Mouse (Mus musculus): ENCODE measurements around the gene Pklr. TPM values are rescaled to one million over a fixed set of nuclear protein-coding genes. Genes with fewer than 3 reads are reported as not detected.

The Pklr gene
- total and polyA plus RNA-seq, 2 experiments = 91.1 to 512 TPM

DNA sequence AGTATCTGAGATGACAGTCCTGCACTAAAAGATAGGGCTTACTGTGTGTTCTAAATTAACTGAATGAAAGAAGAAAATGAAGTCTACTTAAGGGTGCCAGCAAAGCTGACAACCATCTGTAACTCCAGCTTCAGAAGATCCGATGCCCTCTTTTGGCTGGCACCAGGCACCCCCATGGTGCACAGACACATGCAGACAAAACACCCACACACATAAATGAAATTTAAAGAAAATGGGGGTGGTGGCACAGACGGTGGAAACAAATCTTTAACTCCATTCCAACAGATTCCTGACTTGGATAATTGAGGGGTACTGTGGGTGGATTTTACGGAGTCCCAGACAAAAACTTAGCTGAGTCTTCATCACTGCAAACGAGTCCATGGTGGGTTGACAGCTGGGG, 4.1 kb upstream of the Pklr start:
- Histone ChIP-seq H3K36me3 (ENCODE audit: control insufficient read depth, insufficient read depth, low read length) (no peaks in the 10 kb centered on the region), H3K4me3 (ENCODE audit: insufficient read depth, low read depth, low read length) (no peak overlapping the region), H3K27ac (replicated peaks; ENCODE audit: insufficient read depth, low read depth, low read length) (no peak overlapping the region), H3K27me3 (ENCODE audit: control insufficient read depth, insufficient read depth, low read length) (no peaks in the 10 kb centered on the region), H3K4me1 (ENCODE audit: control insufficient read depth, insufficient read depth, low read length) (peaks cover 18% of the 10 kb centered on the region), H3K79me2 (ENCODE audit: control insufficient read depth, insufficient read depth, low read length) (no peaks in the 10 kb centered on the region), H3K9ac (ENCODE audit: low read depth, low read length) (no peak overlapping the region)
- 65% methylated on average over 4 of the region's 4 CpGs for WGBS
- TF ChIP-seq POLR2A (IDR thresholded peaks at IDR 0.05; ENCODE audit: extremely low read depth, insufficient read depth, low read length) (no peak), CTCF (IDR thresholded peaks at IDR 0.05; ENCODE audit: low read depth, low read length) (no peak)
- no peak for DNase-seq (ENCODE audit: extremely low read depth, low read depth, low spot score)

DNA sequence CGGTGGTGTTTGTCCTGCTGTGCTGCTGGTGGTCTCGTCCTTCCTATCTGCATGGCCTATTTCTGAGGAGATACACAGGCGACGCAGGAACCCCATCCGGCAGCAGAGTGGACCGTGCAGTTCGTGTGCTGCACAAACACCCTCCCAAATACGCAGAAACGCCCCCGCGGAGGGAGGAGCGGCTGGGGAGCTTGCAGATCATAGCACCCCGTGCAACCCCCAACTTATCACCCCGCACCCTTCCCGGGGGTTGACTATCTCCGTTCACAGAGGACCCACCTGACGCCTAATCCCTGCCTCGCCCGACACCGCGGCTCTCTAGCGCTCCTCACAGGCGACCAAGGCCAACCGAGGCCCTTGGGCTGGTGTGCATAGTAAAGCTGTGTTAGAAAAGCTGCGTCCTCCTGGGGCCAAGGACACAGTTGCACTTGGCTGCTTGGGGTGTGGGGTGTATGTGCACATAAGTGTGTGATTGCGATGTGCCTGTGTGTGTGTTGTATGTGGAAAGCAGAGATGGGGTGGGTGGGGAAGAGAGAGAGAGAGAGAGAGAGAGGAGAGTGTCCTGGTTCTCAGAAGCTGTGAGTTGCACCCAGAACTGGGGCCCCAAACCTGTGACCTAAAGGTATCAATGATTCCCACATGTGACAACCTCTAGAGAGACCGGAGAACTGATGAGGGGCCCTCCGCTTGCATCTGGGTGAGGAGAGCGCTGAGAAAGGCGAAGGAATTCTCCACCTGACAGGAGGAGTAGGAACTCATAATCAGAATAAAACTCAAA, 3.5 kb upstream of the Pklr start:
- H3K4me1 ChIP-seq (ENCODE audit: control insufficient read depth, insufficient read depth, low read length) = peaks cover 19% of the 10 kb centered on the region
- no peaks in the 10 kb centered on the region for H3K27me3 ChIP-seq (ENCODE audit: control insufficient read depth, insufficient read depth, low read length)
- H3K4me3 ChIP-seq (ENCODE audit: insufficient read depth, low read depth, low read length) = peak overlapping the region; percentile 10; the same call in 1 of the 2 replicates
- no peak for DNase-seq (ENCODE audit: extremely low read depth, low read depth, low spot score)
- peak overlapping the region; percentile 73; the same call in 1 of the 2 replicates for H3K27ac ChIP-seq (replicated peaks; ENCODE audit: insufficient read depth, low read depth, low read length)
- H3K36me3 ChIP-seq (ENCODE audit: control insufficient read depth, insufficient read depth, low read length) = no peaks in the 10 kb centered on the region
- TF ChIP-seq CTCF (IDR thresholded peaks at IDR 0.05; ENCODE audit: low read depth, low read length) (peak; percentile 77), POLR2A (IDR thresholded peaks at IDR 0.05; ENCODE audit: extremely low read depth, insufficient read depth, low read length) (no peak)
- H3K9ac ChIP-seq (ENCODE audit: low read depth, low read length) = peak overlapping the region; percentile 51
- 16% methylated on average over 30 of the region's 30 CpGs for WGBS
- H3K79me2 ChIP-seq (ENCODE audit: control insufficient read depth, insufficient read depth, low read length) = 0 out of 2 replicates have a peak, but pooled peaks cover 4% of the 10 kb centered on the region

DNA sequence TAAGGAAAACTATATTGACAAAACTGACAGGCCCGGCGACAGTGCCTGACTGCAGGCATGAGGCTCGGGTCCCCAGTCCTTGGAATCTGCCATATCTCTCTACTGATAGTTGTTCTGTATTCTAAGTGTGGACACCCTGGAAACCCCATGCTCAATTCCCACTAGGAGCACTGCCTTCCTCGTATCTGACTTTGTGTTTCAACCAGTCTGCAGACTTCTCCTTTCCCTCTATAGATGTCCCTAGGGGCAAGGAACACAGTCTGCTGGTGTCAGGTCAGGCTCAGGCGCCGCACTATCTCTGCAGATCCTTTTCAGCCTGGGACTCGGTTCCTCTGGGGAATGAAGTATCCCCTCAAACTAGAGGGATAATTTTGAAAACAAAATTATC, 2.9 kb upstream of the Pklr start:
- H3K4me1 ChIP-seq (ENCODE audit: control insufficient read depth, insufficient read depth, low read length) = peaks cover 20% of the 10 kb centered on the region
- peak overlapping the region; percentile 5; the same call in 1 of the 2 replicates for H3K9ac ChIP-seq (ENCODE audit: low read depth, low read length)
- H3K4me3 ChIP-seq (ENCODE audit: insufficient read depth, low read depth, low read length) = no peak overlapping the region
- TF ChIP-seq CTCF (IDR thresholded peaks at IDR 0.05; ENCODE audit: low read depth, low read length) = no peak
- no peak for TF ChIP-seq POLR2A (IDR thresholded peaks at IDR 0.05; ENCODE audit: extremely low read depth, insufficient read depth, low read length)
- H3K79me2 ChIP-seq (ENCODE audit: control insufficient read depth, insufficient read depth, low read length) = 0 out of 2 replicates have a peak, but pooled peaks cover 4% of the 10 kb centered on the region
- peak overlapping the region; percentile 73 for H3K27ac ChIP-seq (replicated peaks; ENCODE audit: insufficient read depth, low read depth, low read length)
- H3K27me3 ChIP-seq (ENCODE audit: control insufficient read depth, insufficient read depth, low read length) = no peaks in the 10 kb centered on the region
- no peaks in the 10 kb centered on the region for H3K36me3 ChIP-seq (ENCODE audit: control insufficient read depth, insufficient read depth, low read length)
- WGBS = 56% methylated on average over 7 of the region's 7 CpGs
- no peak for DNase-seq (ENCODE audit: extremely low read depth, low read depth, low spot score)

DNA sequence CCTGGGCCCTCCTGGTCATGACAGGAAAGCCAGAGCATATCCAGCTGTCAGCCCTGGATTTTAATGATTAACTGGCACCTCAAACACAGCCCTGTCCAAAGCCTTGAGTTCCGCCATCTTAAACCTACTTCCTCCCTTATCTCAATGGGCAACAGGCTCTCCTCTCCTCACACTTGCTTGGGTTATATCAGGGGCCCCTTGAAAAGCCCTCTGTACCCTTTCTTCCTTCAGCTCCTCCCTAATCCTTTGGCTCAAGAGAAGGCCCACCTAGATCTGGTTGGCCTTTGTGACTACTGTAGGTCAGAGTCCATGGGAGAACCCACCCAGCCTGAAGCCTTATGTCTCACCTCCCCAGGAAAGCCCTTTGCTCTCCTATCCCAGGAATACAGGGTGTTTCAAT, 2.2 kb upstream of the Pklr start:
- 15% methylated on average over 1 of the region's 1 CpGs for WGBS
- Histone ChIP-seq H3K36me3 (ENCODE audit: control insufficient read depth, insufficient read depth, low read length) (no peaks in the 10 kb centered on the region), H3K4me3 (ENCODE audit: insufficient read depth, low read depth, low read length) (no peak overlapping the region), H3K27ac (replicated peaks; ENCODE audit: insufficient read depth, low read depth, low read length) (peak overlapping the region; percentile 73), H3K27me3 (ENCODE audit: control insufficient read depth, insufficient read depth, low read length) (no peaks in the 10 kb centered on the region), H3K9ac (ENCODE audit: low read depth, low read length) (no peak overlapping the region), H3K4me1 (ENCODE audit: control insufficient read depth, insufficient read depth, low read length) (peaks cover 25% of the 10 kb centered on the region), H3K79me2 (ENCODE audit: control insufficient read depth, insufficient read depth, low read length) (peaks cover 4% of the 10 kb centered on the region; the same call in 1 of the 2 replicates)
- no peak for TF ChIP-seq POLR2A (IDR thresholded peaks at IDR 0.05; ENCODE audit: extremely low read depth, insufficient read depth, low read length)
- no peak for TF ChIP-seq CTCF (IDR thresholded peaks at IDR 0.05; ENCODE audit: low read depth, low read length)
- DNase-seq (ENCODE audit: extremely low read depth, low read depth, low spot score) = no peak

DNA sequence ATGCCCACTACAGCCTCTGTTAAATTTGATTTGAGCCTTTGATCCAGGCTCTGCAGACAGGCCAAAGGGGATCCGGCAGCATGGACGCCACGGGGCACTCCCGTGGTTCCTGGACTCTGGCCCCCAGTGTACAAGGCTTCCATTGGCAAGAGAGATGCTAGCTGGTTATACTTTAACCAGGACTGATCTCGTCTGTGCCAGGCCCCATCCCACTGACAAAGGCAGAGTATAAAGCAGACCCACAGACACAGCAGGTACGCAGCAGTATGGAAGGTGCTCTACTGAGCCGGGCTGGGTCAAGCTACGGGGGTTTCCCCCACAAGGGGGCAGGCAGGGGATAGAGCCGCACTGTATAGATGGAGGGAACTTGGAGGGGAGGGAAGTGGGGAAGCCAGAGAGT, 423 bp downstream of the Pklr start:
- H3K4me1 ChIP-seq (ENCODE audit: control insufficient read depth, insufficient read depth, low read length) = peaks cover 35% of the 10 kb centered on the region
- TF ChIP-seq POLR2A (IDR thresholded peaks at IDR 0.05; ENCODE audit: extremely low read depth, insufficient read depth, low read length) (peak; percentile 98), CTCF (IDR thresholded peaks at IDR 0.05; ENCODE audit: low read depth, low read length) (peak; percentile 52)
- peak overlapping the region; percentile 95 for H3K27ac ChIP-seq (replicated peaks; ENCODE audit: insufficient read depth, low read depth, low read length)
- H3K36me3 ChIP-seq (ENCODE audit: control insufficient read depth, insufficient read depth, low read length) = peaks cover 6% of the 10 kb centered on the region; the same call in 1 of the 2 replicates
- no peaks in the 10 kb centered on the region for H3K27me3 ChIP-seq (ENCODE audit: control insufficient read depth, insufficient read depth, low read length)
- peaks cover 4% of the 10 kb centered on the region; the same call in 1 of the 2 replicates for H3K79me2 ChIP-seq (ENCODE audit: control insufficient read depth, insufficient read depth, low read length)
- peak overlapping the region; percentile 89 for H3K4me3 ChIP-seq (ENCODE audit: insufficient read depth, low read depth, low read length)
- H3K9ac ChIP-seq (ENCODE audit: low read depth, low read length) = peak overlapping the region; percentile 94
- peak; percentile 95 for DNase-seq (ENCODE audit: extremely low read depth, low read depth, low spot score)
- WGBS = 10% methylated on average over 9 of the region's 9 CpGs

DNA sequence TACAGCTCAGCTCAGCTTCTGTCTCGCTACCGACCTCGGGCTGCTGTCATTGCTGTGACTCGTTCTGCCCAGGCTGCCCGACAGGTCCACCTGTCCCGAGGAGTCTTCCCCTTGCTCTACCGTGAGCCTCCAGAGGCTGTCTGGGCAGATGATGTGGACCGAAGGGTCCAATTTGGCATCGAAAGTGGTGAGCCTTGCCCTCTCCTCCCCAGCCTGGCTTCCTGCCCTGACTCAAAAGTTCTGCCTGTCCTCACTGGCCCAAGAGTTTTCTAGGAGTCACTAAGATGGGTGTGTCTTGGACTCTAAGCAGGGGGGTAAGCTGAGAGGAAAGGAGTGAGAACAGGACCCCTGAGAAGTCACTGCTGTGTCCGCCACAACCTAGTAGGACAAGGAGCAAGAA, 8.9 kb downstream of the Pklr start:
- H3K4me3 ChIP-seq (ENCODE audit: insufficient read depth, low read depth, low read length) = no peak overlapping the region
- H3K36me3 ChIP-seq (ENCODE audit: control insufficient read depth, insufficient read depth, low read length) = peaks cover 32% of the 10 kb centered on the region
- no peak for TF ChIP-seq CTCF (IDR thresholded peaks at IDR 0.05; ENCODE audit: low read depth, low read length)
- TF ChIP-seq POLR2A (IDR thresholded peaks at IDR 0.05; ENCODE audit: extremely low read depth, insufficient read depth, low read length) = no peak
- H3K27me3 ChIP-seq (ENCODE audit: control insufficient read depth, insufficient read depth, low read length) = no peaks in the 10 kb centered on the region
- DNase-seq (ENCODE audit: extremely low read depth, low read depth, low spot score) = no peak
- peaks cover 8% of the 10 kb centered on the region for H3K4me1 ChIP-seq (ENCODE audit: control insufficient read depth, insufficient read depth, low read length)
- no peak overlapping the region for H3K27ac ChIP-seq (replicated peaks; ENCODE audit: insufficient read depth, low read depth, low read length)
- no peaks in the 10 kb centered on the region for H3K79me2 ChIP-seq (ENCODE audit: control insufficient read depth, insufficient read depth, low read length)
- WGBS = 76% methylated on average over 10 of the region's 10 CpGs
- no peak overlapping the region for H3K9ac ChIP-seq (ENCODE audit: low read depth, low read length)
